Mouse (Mus musculus) left cerebral cortex, postnatal 4 days (tissue): ENCODE results near the gene Aff4. TPM values are rescaled to one million over a fixed set of nuclear protein-coding genes. Genes with fewer than 3 reads are reported as not detected.
"Not testable (repeated sequence)": the region's sequence is repeated elsewhere in the genome, so short reads cannot be mapped to it uniquely, and the experiment has no call there.

Experiments used
- DNase-seq: peaks from one replicate; pipeline ENCODE4 v3.0.0-alpha.2; 2022
- intact Hi-C: fragments of 180-260 bp; cut with DNase I; formaldehyde crosslinking; loops from one replicate; pipeline ENCODE4 v1.15.1; 2025
- total RNA-seq, 2 experiments: library from RNA; stranded (reverse); gene quantifications; 2 replicates each; pipeline ENCODE4 v1.2.3; 2021

The Aff4 gene
- 100 to 1,000 TPM; 202 to 228 TPM for total RNA-seq

DNA sequence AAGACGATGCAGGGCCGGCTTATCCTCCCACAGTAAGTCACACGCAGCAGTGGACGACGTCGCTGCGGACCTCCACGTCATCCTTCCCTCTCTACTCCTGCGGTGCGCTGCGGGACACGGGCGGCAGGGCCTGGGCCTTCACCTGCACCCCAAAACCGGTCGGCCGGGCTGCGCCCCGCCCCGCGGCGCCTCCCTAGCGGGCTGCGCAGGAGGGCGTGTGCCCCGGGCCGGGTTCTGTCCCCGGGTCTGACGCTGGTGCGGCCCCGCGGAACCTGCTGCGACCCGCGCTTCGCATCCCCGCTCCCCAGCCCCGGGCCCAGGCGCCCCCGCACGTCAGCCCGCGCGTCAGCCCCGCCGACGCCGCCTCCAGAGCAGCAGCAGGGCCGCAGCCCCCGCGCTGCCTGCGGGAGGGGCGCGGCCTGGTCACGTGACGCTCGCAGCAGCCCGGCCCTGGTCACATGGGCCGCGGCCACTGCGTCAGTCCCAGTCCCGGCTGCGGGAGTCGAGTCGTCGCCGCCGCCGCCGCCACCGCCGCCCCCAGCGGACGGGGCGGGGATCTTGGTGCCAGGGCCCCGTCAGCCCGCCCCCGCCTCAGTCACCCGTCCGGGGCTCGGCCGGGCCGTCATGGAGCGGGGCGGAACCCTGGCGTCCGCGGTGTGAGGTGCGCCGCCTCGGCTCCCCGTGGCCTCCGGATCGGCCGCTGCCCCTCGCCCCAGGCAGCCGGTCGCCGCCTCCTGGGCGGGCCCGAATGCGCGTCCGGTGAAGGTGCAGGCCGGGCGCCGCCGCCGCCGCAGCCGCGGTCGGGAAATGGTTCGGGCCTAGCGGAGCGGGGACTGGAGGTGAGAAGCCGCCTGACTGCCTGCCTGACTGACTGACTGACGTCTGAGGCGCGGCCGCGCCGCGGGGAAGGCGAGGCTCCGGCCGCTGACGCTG lies at the start of gene Aff4:
Aff4 (plus strand) TSS at position 543 of the 933 bp plus-strand sequence.
- intact Hi-C loops, result no loop called here
- peak; percentile 90 for DNase-seq

DNA sequence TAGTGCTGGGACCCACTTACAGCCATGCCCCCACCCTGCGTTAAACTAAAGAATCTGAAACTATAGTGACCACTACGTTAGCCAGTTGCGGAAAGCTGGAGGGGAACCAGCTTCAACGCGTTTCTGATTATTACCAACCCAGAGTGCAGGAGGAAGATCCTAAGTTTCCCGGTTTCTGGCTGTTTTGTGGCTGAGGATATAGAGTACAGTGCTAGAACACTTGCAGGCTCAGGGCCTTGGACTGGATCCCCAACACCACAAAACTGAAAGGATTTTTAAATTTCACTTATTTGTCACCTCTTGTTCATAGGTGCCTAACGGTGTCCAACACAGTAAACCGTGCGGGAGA lies 49.5 kb upstream of the Aff4 start:
- no peak for DNase-seq
- intact Hi-C loops, result no loop called here

- intact Hi-C loops, result no loop called here
- no peak for DNase-seq
These were observed 46.4 kb upstream of the Aff4 start for GRCm38 (mm10) chr11:53304044-53304840.

- intact Hi-C loops, result no loop called here
- no peak for DNase-seq
These were observed 43.7 kb upstream of the Aff4 start for GRCm38 (mm10) chr11:53306965-53307364.

DNA sequence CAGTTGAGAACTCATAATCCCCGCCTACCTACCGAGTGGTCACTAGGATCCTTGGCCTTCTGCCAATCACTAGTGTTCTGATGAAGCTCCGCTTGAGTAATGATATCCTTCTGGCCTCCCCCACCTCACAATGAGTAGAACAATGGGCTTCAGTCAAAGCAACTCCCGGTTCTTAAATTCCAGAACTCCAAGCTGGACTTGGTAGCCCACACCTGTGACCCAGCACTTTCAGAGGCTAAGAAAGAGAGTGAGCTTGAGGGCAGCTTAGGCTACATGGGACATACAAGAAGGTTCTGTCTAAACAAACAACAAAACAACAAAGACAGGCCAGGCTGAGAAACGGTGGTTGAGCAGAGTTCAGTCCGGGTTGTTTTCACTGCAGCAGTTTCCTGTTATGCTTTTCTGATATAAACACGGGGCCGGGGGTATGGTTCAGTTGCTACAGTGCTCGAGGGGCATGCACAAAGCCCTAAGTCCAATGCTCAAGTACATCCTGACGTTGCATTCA lies 43.0 kb upstream of the Aff4 start:
- DNase-seq, result no peak
- intact Hi-C loops, result no loop called here

DNA sequence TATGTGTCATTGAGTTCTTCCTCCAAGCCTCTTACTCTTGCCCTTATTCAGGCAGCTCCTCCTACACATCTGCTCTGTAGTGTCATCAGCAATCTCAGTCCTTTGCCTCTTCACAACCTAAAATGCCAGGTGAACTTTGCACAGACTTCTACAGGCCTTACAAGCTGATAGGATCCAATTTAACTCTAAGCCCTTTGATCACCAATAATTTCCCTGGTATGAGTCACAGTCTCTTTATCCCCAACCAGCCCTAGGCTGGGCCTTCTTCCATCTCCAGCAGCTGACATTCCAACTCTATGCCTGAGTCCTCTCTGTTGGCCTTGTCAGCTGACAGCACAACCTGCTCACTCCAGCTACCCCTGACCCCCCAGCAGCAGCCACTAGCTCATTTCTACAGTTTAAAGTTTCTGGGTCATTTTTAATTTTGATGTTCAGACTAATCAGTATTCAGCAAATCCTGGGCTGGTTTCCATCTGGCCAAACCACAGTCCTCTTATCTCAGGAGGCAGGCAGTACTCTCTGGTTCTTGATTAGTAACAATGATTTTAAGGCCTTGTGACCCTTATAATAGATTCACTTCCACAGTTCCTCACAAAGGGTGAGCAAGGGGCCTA lies 42.3 kb upstream of the Aff4 start:
- DNase-seq, result no peak
- intact Hi-C loops, result no loop called here

- intact Hi-C loops, result no loop called here
- no peak for DNase-seq
These were observed 41.7 kb upstream of the Aff4 start for GRCm38 (mm10) chr11:53308884-53309310.

DNA sequence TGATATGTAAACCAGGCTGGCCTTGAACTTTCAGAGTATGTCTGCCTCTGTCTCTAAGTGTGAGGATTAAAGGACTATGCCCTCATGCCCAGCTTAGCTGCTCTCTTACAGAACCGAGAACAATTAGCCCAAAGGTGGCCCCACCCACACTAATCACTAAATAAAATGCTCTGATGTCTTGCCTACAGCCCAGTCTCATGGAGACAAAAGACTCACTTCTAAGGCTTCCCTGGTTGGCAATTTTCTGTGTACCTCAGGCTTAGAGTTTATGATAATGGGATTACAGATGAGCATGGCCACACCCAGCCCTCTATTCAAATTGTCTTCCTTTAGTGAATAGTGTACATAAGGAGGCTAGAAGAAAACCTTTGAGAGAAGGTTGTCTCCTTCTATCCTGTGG lies 39.2 kb upstream of the Aff4 start:
- intact Hi-C loops, result no loop called here
- no peak for DNase-seq

GRCm38 (mm10) chr11:53312823-53313222 lies 37.8 kb upstream of the Aff4 start:
- intact Hi-C loops, result not testable (repeated sequence)

DNA sequence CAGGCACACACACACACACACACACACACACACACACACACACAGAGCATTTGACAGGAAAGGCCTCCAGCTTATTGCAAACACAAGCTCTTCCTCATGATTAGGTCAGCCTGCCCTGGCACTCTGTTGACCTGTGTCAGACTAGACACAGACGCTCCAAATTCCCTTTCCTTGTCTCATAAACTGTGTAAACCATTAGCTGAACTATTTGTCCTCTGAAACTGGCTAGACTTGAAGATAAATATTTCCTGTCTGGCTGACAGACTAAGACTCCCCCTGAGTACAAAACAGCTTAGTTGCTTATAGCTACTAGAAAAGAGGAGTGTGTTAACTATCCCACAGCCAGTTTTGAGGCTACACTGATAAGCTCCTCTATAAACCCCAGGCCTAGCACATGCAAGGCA lies 35.9 kb upstream of the Aff4 start:
- DNase-seq, result no peak
- intact Hi-C loops, result no loop called here

More at GRCm38 (mm10) chr11:53312823-53313222, 37.8 kb upstream of the Aff4 start:
- DNase-seq, result not testable (repeated sequence)

DNA sequence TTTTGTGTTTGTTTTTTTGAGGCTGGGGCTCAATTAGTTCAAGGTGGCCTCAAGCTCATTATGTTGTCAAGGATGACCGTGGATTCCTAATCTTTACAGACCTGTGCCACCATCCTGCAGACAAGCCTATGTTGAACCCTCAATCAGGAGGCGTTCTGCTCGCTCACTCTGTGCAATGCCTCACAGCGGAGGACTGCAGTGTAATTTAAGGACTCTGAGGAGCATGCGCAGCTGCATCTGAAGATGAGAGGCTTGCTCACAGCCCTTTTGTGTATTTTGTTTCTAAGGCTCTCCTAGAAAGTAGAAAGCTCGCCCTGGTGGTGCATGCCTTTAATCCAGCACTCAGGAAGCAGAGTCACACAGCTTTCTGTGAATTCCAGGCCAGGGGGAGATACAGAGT lies 33.6 kb upstream of the Aff4 start:
- intact Hi-C loops, result no loop called here
- DNase-seq, result no peak

GRCm38 (mm10) chr11:53318041-53318440 lies 32.6 kb upstream of the Aff4 start:
- intact Hi-C loops, result no loop called here
- DNase-seq, result no peak

GRCm38 (mm10) chr11:53318568-53318967 lies 32.1 kb upstream of the Aff4 start:
- DNase-seq, intact Hi-C loops: not testable (repeated sequence)

- intact Hi-C loops, DNase-seq: not testable (repeated sequence)
These were observed 30.8 kb upstream of the Aff4 start for GRCm38 (mm10) chr11:53319867-53320266.

- intact Hi-C loops, result no loop called here
- DNase-seq, result peak; percentile 86
These were observed 26.1 kb upstream of the Aff4 start, which contains the start of gene Zcchc10 for GRCm38 (mm10) chr11:53324512-53324968. Gene Zcchc10, plus strand, starts transcription at chr11:53324679.

DNA sequence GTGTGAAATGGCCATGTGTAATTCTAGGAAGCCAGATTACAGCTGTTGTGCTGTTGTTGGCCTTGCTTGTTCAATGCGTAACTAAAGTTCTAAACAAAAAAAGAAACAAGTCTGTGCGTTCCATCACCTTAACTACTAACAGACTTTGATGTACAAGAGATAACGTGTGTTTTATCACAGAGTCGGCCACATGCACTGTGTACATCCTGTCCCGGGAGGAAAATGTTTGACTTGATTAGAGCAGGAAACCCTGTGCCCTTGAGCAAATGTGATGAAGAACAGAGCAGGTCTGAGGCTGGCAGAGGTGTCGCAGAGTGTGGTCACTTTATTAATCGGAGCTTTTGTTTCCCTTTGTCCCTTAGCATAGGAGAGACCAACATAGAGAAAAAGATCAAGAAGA lies 20.3 kb upstream of the Aff4 start:
- intact Hi-C loops, result no loop called here
- no peak for DNase-seq

GRCm38 (mm10) chr11:53331121-53331520 lies 19.5 kb upstream of the Aff4 start:
- no peak for DNase-seq

DNA sequence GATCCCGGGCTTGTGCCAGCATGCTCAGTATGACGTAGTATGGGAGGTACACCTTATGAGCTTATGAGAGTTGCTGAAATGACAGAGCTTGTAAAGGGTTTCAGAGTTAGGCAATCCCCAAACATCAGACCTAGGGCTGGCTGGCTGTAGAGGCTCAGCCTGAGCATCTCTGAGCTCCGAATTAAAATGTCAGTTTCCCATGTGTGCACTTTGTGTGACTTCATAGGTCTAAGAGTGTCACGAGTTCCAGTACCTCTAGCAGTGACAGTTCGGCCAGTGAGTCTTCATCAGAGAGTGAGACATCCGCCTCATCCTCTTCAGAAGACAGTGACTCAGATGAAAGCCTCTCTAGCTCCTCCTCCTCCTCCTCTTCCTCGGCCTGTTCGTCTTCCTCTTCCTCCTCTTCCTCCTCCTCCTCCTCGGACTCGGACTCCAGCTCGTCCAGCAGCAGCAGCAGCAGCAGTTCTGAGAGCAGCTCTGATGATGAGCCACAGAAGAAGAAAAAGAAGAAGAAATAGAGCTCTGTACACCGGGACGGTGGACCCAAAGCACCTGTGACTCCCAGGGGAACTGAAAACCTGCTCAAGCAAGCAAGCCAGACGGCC lies 18.5 kb upstream of the Aff4 start:
- intact Hi-C loops, result no loop called here

More at GRCm38 (mm10) chr11:53331121-53331520, 19.5 kb upstream of the Aff4 start:
- intact Hi-C loops, result no loop called here

DNA sequence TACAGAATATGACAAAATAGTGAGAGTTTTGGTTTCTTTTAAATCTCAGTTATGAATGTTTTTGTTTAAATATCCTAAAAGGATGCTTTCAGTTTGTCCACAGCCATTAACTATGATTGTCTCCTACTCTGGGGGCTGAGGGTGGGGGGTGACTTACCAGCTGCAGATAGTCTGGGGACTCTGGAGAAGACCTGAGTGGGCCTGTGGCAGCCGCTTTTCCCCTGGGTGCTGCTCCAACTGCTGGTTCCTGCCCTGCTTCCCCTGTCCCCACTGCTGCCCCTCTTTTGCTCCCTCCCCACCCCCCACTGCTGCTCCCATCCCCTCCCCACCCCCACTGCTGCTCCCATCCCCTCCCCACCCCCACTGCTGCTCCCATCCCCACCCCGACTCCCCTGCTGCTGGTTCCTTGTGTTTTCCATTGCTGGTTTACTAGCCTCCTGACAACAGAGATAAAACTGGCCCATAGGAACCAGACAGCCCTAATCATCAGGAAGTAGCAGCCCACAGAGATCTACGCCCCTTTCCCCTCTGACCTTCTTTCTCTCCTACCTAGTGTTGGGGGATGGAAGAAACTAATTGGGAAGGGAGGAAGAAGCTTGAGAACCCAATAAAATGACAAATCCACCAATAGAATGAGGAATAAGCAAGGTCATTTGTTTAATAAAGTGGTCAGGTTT lies 15.0 kb upstream of the Aff4 start:
- intact Hi-C loops, result no loop called here
- no peak for DNase-seq

More for the DNA sequence above, 18.5 kb upstream of the Aff4 start:
- DNase-seq, result no peak

DNA sequence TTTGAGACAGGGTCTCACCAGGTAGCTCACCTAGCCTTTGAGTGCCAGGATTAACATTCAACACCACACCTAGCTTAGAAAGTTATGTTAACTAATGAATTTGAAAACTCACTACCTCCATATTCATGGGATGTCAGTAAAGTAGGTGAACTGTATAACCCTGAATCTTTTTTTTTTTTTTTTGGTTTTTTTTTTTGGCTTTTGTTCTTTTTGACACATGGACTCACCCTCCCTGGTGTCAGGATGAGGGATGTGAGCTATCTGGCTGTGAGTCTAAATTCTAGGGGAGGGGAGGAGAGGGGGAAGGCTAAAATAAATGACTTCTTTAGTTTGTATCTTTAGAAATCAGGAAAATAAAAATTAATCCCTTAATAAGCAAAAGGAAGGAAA lies 14.5 kb upstream of the Aff4 start:
- intact Hi-C loops, result no loop called here
- no peak for DNase-seq
